9 mouse cellular contexts compared by ENCODE assay signal in the genomic region with DNA sequence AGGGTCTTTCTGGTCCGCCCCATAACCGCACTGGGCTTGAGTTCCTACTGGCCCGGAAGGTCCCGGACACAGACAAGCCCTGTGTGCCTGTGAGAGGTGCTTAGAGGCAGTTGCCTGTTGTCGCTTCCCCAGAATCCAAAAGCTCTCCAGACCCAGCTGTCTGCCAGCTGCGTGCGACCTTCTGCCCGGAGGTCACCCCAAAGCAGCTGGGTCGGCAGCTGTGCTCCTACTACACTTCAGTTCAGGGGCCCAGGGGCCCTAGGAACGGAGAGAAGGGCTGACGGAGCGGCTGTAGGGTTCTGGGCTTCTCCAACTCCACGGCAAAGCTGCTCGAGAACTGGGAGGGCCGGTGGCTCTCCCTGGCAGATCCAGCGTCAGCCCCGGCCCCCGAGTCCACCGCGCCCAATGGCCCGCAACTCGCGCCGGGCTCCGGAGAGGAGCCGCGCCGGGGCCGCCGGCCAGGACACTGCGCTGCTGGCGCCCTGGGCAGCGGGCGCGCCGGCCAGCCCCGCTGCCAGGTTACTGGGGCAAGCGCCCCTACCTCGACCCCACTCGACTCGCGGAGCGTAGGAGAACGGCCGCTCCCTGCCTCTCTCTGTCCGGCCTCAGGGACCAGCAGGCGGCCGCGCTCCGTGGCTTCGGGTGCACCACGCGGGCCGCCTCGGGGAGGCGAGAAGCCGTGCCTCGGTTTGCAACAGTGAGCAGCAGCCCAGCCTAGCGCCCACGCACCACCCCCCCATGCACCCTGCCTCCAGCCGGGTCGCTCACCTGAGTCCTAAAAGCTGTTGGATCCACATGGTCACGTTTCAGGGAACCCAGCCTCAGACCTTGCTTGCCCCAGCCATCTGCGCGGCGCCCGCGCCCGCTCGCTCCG. TPM values are rescaled to one million over a fixed set of nuclear protein-coding genes. Genes with fewer than 3 reads are reported as not detected.
DNase-seq lines count a peak whose midpoint lies in the region; ATAC-seq lines count a peak whose summit lies in the region.
"Had no signal": no experiment of that assay in that cellular context is flagged by ENCODE, and none has a peak within 500 bp of the region (broad histone marks: within the 10 kb centered on the region; RNA-seq: fewer than 3 reads in every experiment).

No protein-coding gene starts in this region.

- WGBS in limb, embryonic 11.5 days = 2% methylated on average over 64 of the region's 71 CpGs
- 1% methylated on average over 70 of the region's 71 CpGs for WGBS in stomach, embryonic 14.5 days

- DNase-seq in adrenal gland, postnatal 14 days = peak; percentile 17
- no peak for DNase-seq in adrenal gland, adult 8-10 months
- peak; percentile 43 to 57 for DNase-seq in right cerebral cortex, postnatal 10 days (ENCODE audit: low spot score in 2 of 2)
- DNase-seq in right cerebral cortex, postnatal 36 days (ENCODE audit: low spot score in 2 of 2) = no peak
- DNase-seq in limb, embryonic 11.5 days (ENCODE audit: low spot score) = peak; percentile 48
- no peak for DNase-seq in right cerebral cortex, adult 18-20 months

- peak overlapping the region; percentile 93 for H3K4me2 ChIP-seq in limb, embryonic 11.5 days (ENCODE audit: low read depth, severe bottlenecking)
- H3K4me2 ChIP-seq in stomach, embryonic 14.5 days (replicated peaks; ENCODE audit: low read depth, low read length) = peak overlapping the region; percentile 78

- H3K4me1 ChIP-seq in limb, embryonic 11.5 days (ENCODE audit: control insufficient read depth, insufficient read depth, low read length) = peaks cover 25% of the 10 kb centered on the region
- peaks cover 19% of the 10 kb centered on the region for H3K4me1 ChIP-seq in stomach, embryonic 14.5 days (ENCODE audit: control insufficient read depth, insufficient read depth, low read length)
- H3K4me1 ChIP-seq: megakaryocyte, embryonic 14.5 days had no signal

- H3K4me3 ChIP-seq in limb, embryonic 11.5 days (ENCODE audit: low read depth, low read length) = peak overlapping the region; percentile 43
- H3K4me3 ChIP-seq in stomach, embryonic 14.5 days (ENCODE audit: low read depth, low read length) = peak overlapping the region; percentile 36
- H3K4me3 ChIP-seq: megakaryocyte, embryonic 14.5 days had no signal

- no peak overlapping the region for H3K27ac ChIP-seq in limb, embryonic 11.5 days (replicated peaks; ENCODE audit: low read depth, low read length)
- H3K27ac ChIP-seq in stomach, embryonic 14.5 days (ENCODE audit: low read length) = no peak overlapping the region

- H3K9ac ChIP-seq in limb, embryonic 11.5 days (ENCODE audit: low read length) = peak overlapping the region; percentile 45
- 0 out of 2 replicates have a peak overlapping the region, but pooled peaks have one; percentile 14 for H3K9ac ChIP-seq in stomach, embryonic 14.5 days (replicated peaks; ENCODE audit: low read depth, low read length)

- peaks cover 52% of the 10 kb centered on the region for H3K27me3 ChIP-seq in limb, embryonic 11.5 days (ENCODE audit: control insufficient read depth, insufficient read depth, low read length)
- H3K27me3 ChIP-seq in stomach, embryonic 14.5 days (ENCODE audit: control insufficient read depth, insufficient read depth, low read length) = peaks cover 56% of the 10 kb centered on the region

- ATAC-seq in limb, embryonic 11.5 days (ENCODE audit: insufficient number of reproducible peaks, low FRiP score, low TSS enrichment, low read depth) = no peak
- no peak for ATAC-seq in stomach, embryonic 14.5 days (ENCODE audit: insufficient number of reproducible peaks, insufficient read depth, low FRiP score, low read depth)
- no peak for ATAC-seq in CD4-positive, CD25-positive, alpha-beta regulatory T cell, adult 4 months

- H3K36me3 ChIP-seq in limb, embryonic 11.5 days (ENCODE audit: control insufficient read depth, insufficient read depth, low read length) = no peaks in the 10 kb centered on the region
- no peaks in the 10 kb centered on the region for H3K36me3 ChIP-seq in stomach, embryonic 14.5 days (ENCODE audit: control insufficient read depth, insufficient read depth, low read length)

- H3K9me3 ChIP-seq in limb, embryonic 11.5 days (ENCODE audit: control insufficient read depth, low read length) = no peaks in the 10 kb centered on the region
- H3K9me3 ChIP-seq in stomach, embryonic 14.5 days (ENCODE audit: control insufficient read depth, low read depth, low read length) = no peaks in the 10 kb centered on the region

RNA-seq across cellular contexts. Expression of a gene that starts 1.0 kb away (rescaled TPM):
- 3.2 and 3.3 TPM in 2 replicates for total RNA-seq in adrenal gland, postnatal 14 days (2021)
- 1 to 10 TPM; 1.2 to 9.5 (median 5.1) TPM for total RNA-seq in adrenal gland, adult 8-10 months (2022)
- polyA plus RNA-seq in limb, embryonic 11.5 days (2014; fragmentation: Nextera tagmentation; extraction: Ambion mirVana) = 0.65 and 1.0 TPM in 2 replicates
- 0.29 and 0.45 TPM in 2 replicates for polyA plus RNA-seq in stomach, embryonic 14.5 days (2014; fragmentation: Nextera tagmentation; extraction: Ambion mirVana)
- polyA plus RNA-seq in CD4-positive, CD25-positive, alpha-beta regulatory T cell, adult 4 months (2017; shearing (Covaris generic)) = not detected

Comparison
In these comparisons a context has a peak if more than half of its experiments do, and no peak if none do; other contexts are left out.
1. DNase-seq: peak in adrenal gland, postnatal 14 days (single experiment), right cerebral cortex, postnatal 10 days (2 of 2) and limb, embryonic 11.5 days (single experiment); none in adrenal gland, adult 8-10 months (single experiment), right cerebral cortex, postnatal 36 days (0 of 2) and right cerebral cortex, adult 18-20 months (single experiment).